Mouse (Mus musculus) sigmoid colon, adult 10 weeks (tissue): ENCODE measurements around the gene Zfp456. TPM values are rescaled to one million over a fixed set of nuclear protein-coding genes. Genes with fewer than 3 reads are reported as not detected.

ENCODE experiments used
- polyA plus RNA-seq: library from polyadenylated mRNA; stranded (reverse); fragments of 350-450 nt; fragmentation: Illumina TruSeq; extraction: RNeasy Lipid Tissue Mini Kit (QIAGEN cat#74804); gene quantifications from one replicate; pipeline ENCODE4 v1.2.3, GENCODE M21; 2014; ENCODE audit warnings: low read depth, low replicate concordance

Gene Zfp456
- 16.1 TPM for polyA plus RNA-seq

DNA sequence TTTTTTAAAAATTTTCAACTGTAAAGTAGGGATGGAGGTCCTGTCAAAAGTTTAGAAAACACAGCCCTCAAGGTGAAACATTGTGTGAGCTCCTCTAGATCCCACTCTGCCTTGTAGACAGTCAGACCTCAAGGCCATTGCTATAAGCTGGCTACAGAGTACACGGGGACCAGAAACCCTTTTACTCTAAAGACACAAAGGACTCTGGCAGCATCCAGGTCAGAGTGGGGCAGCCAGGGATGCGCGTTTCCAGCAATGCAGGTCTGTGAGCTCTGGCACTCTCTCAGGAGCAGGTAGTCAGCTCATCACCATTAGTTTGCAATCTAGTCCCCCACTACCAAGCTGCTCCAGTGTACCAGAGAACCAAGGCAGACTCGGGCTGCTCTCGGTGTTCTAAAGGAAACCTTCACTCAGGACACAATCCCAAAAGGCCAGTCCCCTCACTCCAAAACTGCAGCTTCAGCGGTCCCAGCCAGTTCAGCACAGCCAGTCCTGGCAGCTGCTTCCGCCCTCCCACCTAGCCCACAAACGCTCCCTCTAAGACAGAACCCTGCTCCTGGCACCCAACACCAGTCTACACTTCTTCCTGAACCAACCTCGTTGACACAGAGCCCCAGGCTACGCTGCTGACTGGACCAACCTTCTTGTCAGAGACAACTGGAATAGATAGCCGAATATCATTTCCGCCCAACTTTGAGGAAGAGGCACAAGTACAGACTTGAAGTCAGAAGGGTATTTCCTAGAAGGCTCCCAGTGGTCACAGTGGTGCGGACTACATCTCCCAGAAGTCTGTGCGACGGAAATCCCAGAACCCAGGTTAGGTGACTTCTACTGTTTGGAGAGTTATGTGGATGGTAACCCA, at the start of gene Zfp456, which contains the start of gene Gm28041:
Gene Zfp456 (minus strand): TSS at position 761 of the 862 bp plus-strand sequence.
Gene Gm28041 (minus strand): TSS at position 684 of the 862 bp plus-strand sequence.

DNA sequence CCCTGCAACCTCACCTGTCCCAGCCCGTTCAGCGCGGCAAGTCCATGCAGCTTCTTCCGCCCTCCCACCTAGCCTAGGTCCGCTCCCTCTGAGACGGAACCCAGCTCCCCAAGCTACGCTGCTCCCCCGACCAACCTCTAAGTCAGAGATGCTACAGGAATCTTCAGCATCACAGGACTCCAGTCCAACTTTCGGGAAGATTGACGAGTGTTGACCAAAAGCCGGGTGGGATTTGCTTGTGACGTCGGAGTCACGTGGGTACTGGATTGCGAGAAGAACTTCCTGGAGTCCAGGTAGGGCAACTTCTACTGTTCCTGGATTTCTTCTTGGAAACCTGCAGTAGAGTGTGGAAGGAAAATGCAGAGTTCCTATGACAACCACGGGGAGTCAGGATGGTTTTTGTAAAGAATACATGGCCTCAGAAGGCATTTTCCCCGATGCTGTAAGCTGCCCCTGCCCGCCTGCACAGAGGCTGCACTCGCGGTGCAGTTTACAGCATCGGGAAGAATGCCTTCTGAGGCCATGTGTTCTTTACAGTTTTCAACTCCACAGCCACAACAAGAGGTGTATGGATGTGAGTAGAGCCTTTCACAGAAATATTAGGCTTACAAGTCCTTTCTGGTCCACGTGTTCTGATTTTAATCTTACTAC, 45.7 kb upstream of the Zfp456 start, which contains the start of gene Zfp459:
Gene Zfp459 (minus strand): TSS at position 212 of the 651 bp plus-strand sequence.

DNA sequence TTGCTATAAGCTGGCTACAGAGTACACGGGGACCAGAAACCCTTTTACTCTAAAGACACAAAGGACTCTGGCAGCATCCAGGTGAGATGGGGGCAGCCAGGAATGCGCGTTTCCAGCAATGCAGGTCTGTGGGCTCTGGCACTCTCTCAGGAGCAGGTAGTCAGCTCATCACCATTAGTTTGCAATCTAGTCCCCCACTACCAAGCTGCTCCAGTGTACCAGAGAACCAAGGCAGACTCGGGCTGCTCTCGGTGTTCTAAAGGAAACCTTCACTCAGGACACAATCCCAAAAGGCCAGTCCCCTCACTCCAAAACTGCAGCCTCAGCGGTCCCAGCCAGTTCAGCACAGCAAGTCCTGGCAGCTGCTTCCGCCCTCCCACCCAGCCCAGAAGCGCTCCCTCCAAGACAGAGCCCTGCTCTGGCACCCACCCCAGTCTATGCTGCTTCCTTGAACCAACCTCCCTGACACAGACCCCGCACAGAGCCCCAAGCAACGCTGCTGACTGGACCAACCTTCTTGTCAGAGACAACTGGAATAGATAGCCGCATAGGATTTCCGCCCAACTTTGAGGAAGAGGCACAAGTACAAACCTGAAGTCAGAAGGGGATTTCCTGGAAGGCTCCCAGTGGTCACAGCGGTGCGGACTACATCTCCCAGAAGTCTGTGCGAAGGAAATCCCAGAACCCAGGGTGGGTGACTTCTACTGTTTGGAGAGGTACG, 23.7 kb upstream of the Zfp456 start, which contains the start of gene Zfp429:
Gene Zfp429 (minus strand): TSS at position 637 of the 721 bp plus-strand sequence.

DNA sequence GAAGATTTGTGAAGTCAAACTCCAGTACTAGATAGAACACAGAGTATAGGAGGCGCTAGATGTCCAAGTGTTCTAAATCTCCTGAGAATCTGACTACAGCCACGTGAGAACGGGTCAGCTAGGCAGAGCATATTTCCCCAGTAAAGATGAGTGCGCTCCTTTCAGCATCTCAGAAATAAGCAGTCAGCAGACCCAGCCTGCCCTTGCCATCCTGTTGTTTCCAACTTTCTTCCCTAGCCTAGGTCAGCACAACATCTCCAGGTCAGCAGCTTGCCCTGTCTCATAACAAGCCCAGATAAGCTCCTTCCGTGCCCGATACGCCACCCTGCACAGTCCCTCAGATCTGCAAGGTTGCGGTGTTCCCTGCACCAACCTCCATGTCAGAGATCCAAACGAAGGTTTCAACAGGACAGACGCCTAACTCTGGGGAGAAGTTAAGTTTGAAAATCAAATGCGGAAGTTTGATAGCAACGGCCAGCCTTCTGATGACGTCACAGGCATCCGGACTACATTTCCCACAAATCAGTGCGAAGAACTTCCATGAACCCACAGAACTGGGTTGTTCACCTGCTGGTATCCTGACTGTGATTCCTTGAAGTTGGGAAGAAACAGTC, 15.4 kb downstream of the Zfp456 start, which contains the start of the genes Gm28044 and Zfp953:
Gene Gm28044 (minus strand): TSS at position 406 of the 614 bp plus-strand sequence.
Gene Zfp953 (minus strand): TSS at position 475 of the 614 bp plus-strand sequence.

DNA sequence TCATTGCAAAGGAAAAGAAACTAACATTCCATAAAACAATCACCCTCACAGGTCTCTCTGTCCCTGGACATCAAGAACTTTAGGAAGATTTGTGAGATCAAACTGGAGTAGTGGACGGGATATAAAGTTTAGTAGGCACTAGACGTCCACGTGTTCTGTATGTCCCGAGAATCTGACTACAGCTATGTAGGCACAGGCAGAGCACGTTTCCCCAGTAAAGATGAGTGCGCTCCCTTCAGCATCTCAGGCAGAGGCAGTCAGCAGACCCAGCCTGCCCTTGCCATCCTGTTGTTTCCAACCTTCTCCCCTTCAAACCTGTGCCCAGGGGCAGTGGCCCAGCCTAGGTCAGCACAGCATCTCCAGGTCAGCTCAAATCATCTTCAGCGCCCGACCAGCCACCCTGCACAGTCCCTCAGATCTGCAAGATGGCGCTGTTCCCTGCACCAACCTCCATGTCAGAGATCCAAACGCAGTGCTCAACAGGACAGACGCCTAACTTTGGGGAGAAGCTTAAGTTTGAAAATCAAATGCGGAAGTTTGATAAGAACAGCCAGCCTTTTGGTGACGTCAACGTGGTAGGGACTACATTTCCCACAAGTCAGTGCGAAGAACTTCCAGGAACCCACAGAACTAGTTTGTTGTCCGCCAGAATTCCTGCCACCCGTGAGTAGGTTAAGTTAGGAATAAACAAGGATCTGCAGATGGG, 43.4 kb downstream of the Zfp456 start, which contains the start of gene Zfp595:
Gene Zfp595 (minus strand): TSS at position 552 of the 706 bp plus-strand sequence.

Other genes with a start within 250 kb of the Zfp456 start
- gene Rsl1, start 202.6 kb downstream of the Zfp456 start, polyA plus RNA-seq = 33.6 TPM
- 12.7 TPM for gene Zfp455, start 181.3 kb downstream of the Zfp456 start, polyA plus RNA-seq
- 11.1 TPM for gene Zfp458, start 97.3 kb downstream of the Zfp456 start, polyA plus RNA-seq
- 2.4 TPM for gene Zfp457, start 69.3 kb downstream of the Zfp456 start, polyA plus RNA-seq
- gene Zfp595, start 43.2 kb downstream of the Zfp456 start, polyA plus RNA-seq = 42.2 TPM
- 1.4 TPM for gene Gm28044, start 15.3 kb downstream of the Zfp456 start, polyA plus RNA-seq
- gene Zfp953, start 15.2 kb downstream of the Zfp456 start, polyA plus RNA-seq = 27.4 TPM
- gene Gm28041, start 77 bp downstream of the Zfp456 start, polyA plus RNA-seq = 2.2 TPM
- gene Zfp429, start 24.0 kb upstream of the Zfp456 start, polyA plus RNA-seq = 49.9 TPM
- 8.2 TPM for gene Zfp459, start 45.6 kb upstream of the Zfp456 start, polyA plus RNA-seq
- 69.4 TPM for gene Zfp874a, start 75.8 kb upstream of the Zfp456 start, polyA plus RNA-seq
- 55.0 TPM for gene Zfp874b, start 108.4 kb upstream of the Zfp456 start, polyA plus RNA-seq
- gene Zfp58, start 124.7 kb upstream of the Zfp456 start, polyA plus RNA-seq = 38.5 TPM
- gene Gm26965, start 150.3 kb upstream of the Zfp456 start, polyA plus RNA-seq = not detected
- 28.9 TPM for gene Zfp87, start 150.4 kb upstream of the Zfp456 start, polyA plus RNA-seq
- gene Zfp748, start 178.0 kb upstream of the Zfp456 start, polyA plus RNA-seq = 36.7 TPM
- gene Zfp729b, start 233.9 kb upstream of the Zfp456 start, polyA plus RNA-seq = 56.4 TPM